Mouse (Mus musculus) layer of hippocampus, adult 8-10 months (tissue): ENCODE results near the gene Tmem44. TPM values are rescaled to one million over a fixed set of nuclear protein-coding genes. Genes with fewer than 3 reads are reported as not detected.

Experiments used
- DNase-seq, 2 experiments: peaks; one replicate each; pipeline ENCODE4 v3.0.0; 2022; ENCODE audit warnings: low spot score in 2 of 2
- total RNA-seq, 4 experiments: library from RNA; stranded (reverse); gene quantifications; 2 replicates each; pipeline ENCODE4 v1.2.4; 2022

Gene Tmem44
- total RNA-seq, 4 experiments from 2014 or later = 33.4 to 39.9 (median 35.1) TPM

DNA sequence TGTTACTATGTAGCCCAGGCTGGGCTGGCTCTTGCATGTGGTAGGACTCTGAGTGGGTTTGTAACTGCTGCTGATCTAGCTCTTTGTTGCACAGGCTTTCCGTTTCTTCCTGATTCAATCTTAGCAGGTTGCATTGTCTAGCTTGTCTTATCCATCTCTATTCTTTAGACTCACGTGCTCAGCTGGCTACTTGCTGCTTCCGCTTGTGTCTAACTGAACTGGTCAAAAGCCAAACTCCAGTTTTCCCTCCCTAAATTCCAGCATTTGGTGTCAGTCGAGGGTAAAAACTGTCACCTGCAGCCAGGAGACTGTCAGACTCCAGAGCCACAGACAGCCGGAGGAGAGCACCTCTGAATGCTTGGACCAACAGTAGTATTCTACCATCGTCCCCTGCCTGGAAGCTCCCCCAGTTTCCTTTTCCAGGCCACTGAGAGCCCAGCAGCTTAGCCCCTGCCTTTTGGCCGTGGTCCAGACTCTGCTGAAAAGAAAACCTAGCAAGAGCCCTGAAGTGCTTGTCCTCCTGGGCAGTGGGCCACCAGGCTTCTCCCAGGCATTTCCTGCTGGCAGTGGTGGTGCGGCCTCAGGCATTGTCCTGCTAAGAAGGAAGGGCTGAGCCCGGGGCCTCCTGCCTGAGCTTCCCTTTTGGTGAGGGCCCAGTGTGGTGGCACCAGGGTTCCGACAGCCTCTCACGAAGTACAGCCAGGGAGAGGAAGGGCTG, 2.1 kb upstream of the Tmem44 start:
- peak; percentile 75 to 83 for DNase-seq

GRCm38 (mm10) chr16:30549966-30550747, 485 bp downstream of the Tmem44 start:
- peak; percentile 40 to 76 for DNase-seq

DNA sequence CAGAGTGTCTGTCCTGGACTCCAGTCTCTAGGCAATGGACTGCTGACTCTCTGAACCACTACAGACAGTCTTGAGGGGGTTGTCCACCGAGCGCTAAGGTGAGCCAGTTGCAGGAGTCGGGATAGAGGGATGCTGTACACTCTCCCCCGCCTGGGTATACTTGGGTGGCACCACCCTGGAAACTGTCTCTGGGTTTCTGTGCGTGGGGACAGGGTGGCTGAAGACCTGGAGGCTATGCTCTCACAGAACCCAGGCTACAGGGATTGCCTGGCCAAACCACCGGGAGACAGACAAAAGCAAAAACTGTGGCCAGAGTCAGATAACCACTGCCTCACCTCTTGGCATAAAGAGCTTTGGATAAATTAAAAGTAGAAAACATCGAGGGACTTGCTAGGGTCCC, 1.1 kb downstream of the Tmem44 start:
- DNase-seq = no peak

GRCm38 (mm10) chr16:30548291-30548690, 2.4 kb downstream of the Tmem44 start:
- no peak for DNase-seq

DNA sequence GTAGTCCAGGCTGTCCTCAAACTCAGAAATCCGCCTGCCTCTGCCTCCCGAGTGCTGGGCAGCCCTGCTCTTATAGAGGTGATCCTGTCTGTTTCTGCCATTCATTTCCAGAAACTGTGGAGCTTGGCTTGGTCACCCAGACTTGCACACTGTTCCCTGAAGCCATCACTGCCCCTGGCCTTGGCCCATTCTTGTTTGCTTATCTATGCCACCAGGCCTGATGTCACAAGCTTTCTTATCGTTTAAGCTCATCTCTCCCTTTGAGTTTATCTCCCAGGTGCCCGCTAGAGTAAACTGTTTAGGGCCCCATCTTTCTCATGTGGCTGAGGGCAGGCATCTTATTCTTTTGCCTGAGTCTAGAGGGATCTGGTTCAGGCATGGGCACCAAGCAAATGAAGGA, 5.9 kb downstream of the Tmem44 start:
- no peak for DNase-seq

- no peak for DNase-seq
These were observed 7.3 kb downstream of the Tmem44 start for GRCm38 (mm10) chr16:30543386-30543785.

GRCm38 (mm10) chr16:30542826-30543225, 7.8 kb downstream of the Tmem44 start:
- no peak for DNase-seq

DNA sequence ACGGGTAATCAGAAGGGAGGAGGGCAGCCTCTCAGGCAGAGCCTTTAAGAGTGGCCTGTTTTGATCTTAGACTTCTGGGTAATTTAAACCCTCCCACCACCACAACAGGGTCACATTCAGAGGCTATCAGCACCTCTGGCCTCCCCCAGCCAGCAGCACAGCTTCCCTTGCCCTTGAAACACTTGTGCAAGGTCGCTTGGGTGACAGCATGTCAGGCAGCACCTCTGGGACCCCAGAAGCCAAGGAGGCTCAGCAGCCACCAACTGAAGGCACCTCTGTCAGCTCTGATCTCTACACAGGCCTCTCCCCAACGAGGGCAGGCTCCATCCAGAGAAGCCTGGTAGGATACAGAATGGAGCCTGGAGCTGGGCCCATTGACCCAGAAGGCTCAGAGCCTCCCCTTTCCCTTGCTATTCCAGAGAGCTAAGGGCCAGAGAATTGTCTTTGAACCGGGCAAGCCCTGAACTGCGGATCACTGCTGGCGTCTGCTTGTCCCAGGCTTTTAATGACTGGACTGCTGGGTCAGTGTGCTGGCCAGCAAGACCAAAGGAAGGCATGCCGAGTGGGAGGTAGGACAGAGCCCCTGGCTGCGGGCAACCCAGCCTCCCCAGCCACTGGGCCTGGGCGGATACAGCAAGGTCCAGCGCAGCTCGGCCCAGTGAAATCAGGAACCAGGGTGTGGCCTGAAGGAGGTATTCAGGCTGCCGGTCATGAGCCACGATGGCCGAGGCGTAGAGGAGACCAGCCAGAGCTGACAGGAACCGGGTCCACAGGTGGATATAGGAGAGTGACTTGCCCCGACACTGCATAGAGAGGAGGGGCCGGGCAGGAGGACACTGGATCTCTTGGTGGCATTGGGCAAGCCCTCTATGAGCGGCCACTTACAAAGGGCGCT, 10.3 kb downstream of the Tmem44 start:
- DNase-seq = no peak

- no peak for DNase-seq
These were observed 11.2 kb downstream of the Tmem44 start for GRCm38 (mm10) chr16:30539433-30539832.

DNA sequence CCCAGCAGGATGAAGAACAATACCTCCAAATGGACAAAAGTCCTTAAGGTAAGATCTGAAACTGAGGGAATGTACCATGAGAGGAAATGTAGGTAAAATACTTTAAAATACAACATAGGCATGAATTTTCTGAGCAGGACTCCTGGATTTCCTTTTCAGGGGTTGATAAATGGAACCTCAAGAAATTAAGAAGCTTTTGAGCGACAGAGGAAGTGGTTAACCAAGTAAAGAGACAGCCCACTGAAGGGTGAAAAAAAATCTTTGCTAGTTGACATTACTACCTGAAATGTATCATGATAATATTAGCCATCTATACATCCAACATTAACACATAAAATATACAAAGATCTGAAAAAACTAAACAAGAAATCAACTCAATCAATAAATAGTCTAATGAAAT, 15.6 kb downstream of the Tmem44 start:
- DNase-seq = no peak

DNA sequence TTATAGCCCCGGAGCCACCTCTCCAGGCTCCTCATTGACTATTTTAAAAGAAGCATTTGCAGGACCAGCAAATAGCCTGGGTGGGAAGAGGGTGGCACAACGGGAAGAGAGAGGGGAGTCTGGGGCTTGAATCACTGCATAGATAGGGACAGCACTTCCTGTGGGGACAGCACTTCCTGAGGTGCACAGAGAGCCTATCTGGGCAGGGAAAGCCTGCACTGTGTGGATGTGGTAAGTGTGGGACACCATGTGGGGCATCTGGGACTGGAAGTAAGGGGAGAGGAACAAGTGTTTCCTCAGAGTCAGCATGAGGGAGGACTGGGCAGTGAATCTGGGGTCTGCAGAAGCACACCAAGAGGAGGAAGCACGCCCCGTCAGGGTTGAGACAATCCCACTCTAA, 17.1 kb downstream of the Tmem44 start:
- DNase-seq = no peak

- DNase-seq = no peak
These were observed 17.7 kb downstream of the Tmem44 start for GRCm38 (mm10) chr16:30532929-30533328.

GRCm38 (mm10) chr16:30531761-30532406, 18.8 kb downstream of the Tmem44 start:
- DNase-seq = peak in 1 of 2 experiments; percentile 20

DNA sequence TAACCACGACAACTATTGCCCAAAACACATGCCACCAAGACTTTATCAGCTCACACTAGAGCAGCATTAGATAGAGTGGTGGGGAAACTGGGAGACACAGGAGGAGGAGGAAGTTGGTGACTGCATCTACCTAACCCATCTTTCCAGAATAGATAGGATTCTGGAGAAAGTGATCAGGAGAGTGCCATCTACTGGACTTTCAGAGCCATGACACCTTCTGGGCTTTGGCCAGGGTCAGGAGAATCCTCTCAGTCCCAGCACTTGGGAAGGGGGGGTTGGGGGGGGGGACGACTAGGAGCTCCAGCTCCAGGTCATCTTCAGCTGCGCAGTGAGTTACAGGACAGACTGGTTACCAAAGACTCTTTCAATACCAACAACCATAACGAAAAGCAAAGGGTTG, 19.8 kb downstream of the Tmem44 start:
- DNase-seq = no peak

DNA sequence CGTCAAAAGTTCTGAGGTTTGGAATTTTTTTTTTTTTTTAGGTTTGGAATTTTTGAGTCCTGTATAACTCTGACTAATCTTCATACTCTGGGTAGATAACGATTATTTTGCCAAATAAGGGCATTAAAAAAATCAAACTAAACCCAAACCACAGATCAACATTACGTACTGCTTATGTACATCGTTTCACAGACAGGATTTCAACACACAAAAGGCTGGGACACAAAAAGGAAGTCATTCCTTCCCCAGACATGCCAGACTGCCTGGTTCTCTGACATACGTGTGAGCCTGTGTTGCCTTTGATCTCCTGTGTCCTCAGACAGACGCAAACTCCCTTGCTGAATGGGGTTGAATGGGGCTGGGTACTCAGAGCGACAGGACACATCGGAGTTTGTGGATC, 22.3 kb downstream of the Tmem44 start:
- DNase-seq = no peak

DNA sequence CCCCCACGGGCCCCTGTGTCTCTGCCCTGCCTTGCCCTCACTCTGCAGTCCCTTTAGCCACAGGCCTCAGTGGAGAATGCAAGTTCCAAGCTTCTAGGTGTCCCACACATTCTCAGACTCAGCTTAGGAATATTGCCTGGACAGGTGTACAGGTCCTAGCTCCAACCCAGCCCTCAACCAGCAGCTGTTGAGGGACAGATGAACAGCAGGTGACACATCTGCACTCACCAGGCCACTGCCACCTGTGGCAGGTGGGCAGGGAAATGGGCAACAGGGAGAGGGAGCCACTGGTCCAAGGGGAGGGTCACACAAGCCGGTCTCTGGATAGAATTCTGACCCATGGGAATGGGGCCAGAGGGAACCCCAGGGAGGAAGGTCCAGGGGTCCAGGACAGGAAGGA, 22.8 kb downstream of the Tmem44 start:
- DNase-seq = no peak

- no peak for DNase-seq
These were observed 24.9 kb downstream of the Tmem44 start for GRCm38 (mm10) chr16:30525756-30526155.

DNA sequence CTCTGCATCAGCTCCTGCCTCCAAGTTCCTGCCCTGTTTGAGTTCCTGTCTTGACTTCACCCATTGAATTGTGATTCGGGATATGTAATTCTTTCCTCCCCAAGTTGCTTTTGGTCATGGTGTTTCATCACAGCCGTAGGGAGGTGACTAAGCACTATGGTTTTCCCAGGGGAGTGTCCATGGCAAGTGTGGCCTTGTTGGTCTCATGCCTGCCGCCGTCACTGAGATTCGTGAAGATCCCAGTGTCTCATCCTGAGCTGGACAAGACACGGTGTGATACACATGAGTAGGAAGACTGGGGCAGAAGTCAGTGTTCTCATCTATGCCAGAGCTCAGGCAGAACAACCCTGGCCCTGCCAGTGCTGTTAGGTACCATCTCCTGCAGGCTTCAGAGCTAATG, 26.2 kb downstream of the Tmem44 start:
- DNase-seq = no peak

DNA sequence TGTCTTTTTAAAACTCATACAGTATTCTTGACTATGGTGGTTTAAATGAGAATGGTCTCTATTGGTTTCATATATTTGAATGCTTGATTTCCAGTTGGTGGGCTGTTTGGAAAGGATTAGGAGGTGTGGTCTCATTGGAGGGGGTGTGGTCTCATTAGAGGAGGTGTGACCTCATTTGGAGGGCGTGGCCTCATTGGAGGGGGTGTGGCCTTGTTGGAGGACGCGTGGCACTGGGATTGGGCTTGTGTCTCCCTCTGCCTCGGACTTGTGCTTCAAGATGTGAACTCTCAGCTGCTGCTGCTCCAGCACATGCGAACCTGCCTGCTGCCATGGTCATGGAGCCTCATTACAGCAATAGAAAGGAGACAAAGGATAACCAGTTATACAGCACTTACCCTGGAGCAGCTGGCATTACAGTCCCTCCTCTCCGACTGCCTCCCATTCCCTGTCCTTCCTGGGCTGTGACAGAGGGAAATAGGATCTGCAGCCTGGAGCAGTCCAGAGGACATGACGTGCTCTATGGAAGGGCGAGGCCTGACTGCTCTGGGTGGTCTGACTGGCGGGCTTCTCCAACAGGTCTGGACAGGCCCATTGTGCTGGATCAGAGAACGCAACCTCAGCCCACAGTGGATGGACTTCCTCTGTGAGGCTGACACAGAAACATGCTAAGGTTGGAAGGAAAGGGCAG, 28.2 kb downstream of the Tmem44 start:
- no peak for DNase-seq

- DNase-seq = no peak
These were observed 29.5 kb downstream of the Tmem44 start for GRCm38 (mm10) chr16:30521147-30521546.

DNA sequence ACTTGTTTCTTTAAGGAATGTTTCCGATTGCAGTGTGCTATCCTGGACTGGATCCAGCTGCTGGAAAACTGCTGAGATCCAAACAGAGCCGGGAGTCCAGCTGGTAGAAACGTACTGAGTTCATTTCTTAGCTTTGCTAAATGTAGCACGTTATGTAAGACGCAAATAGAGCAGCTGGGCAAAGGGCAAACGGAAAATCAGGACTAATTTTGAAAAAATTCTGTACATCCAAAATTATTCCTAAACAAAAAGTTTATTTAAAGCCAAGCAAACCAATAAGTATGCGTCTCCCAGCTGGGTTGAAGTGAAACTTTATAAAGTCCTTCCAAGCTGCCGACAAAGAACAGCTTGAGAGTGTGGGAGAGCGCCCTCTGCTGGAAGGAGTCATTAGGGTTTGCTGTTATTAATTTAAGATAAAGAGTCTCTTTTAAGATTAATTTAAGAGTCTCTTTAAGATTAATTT, 30.2 kb downstream of the Tmem44 start:
- peak; percentile 54 to 82 for DNase-seq
